Mouse (Mus musculus): ENCODE results near the gene Dnhd1. TPM values are rescaled to one million over a fixed set of nuclear protein-coding genes. Genes with fewer than 3 reads are reported as not detected.

Dnhd1 gene
- polyA plus RNA-seq, 1 experiment from 2014 or later, result 1.5 TPM

- WGBS, result 79% methylated on average over 6 of the region's 6 CpGs
Measured at GRCm38 (mm10) chr7:105625397-105625796, 25.2 kb upstream of the Dnhd1 start.

GRCm38 (mm10) chr7:105628633-105629032, 22.0 kb upstream of the Dnhd1 start:
- Histone ChIP-seq H3K36me3 (peaks cover 19% of the 10 kb centered on the region), H3K9ac (replicated peaks) (no peak overlapping the region), H3K4me3 (replicated peaks) (no peak overlapping the region), H3K27me3 (no peaks in the 10 kb centered on the region), H3K4me1 (replicated peaks) (peaks cover 5% of the 10 kb centered on the region), H3K27ac (no peak overlapping the region), H3K4me2 (no peak overlapping the region), H3K9me3 (no peaks in the 10 kb centered on the region)
- no peak for ATAC-seq (ENCODE audit: insufficient number of reproducible peaks, insufficient read depth, low FRiP score, low TSS enrichment, low read depth)
- WGBS, result 32% methylated on average over 3 of the region's 3 CpGs

More at GRCm38 (mm10) chr7:105625397-105625796, 25.2 kb upstream of the Dnhd1 start:
- ATAC-seq (ENCODE audit: insufficient number of reproducible peaks, insufficient read depth, low FRiP score, low TSS enrichment, low read depth), result no peak
- Histone ChIP-seq H3K36me3 (peaks cover 49% of the 10 kb centered on the region), H3K9ac (replicated peaks) (no peak overlapping the region), H3K27me3 (no peaks in the 10 kb centered on the region), H3K4me2 (no peak overlapping the region), H3K4me1 (replicated peaks) (no peaks in the 10 kb centered on the region; the same call in 1 of the 2 replicates), H3K4me3 (replicated peaks) (no peak overlapping the region), H3K27ac (no peak overlapping the region), H3K9me3 (no peaks in the 10 kb centered on the region)

- Histone ChIP-seq H3K9ac (replicated peaks) (peak overlapping the region; percentile 82), H3K36me3 (peaks cover 21% of the 10 kb centered on the region), H3K4me1 (replicated peaks) (peaks cover 15% of the 10 kb centered on the region), H3K27me3 (no peaks in the 10 kb centered on the region), H3K4me3 (replicated peaks) (peak overlapping the region; percentile 79), H3K4me2 (peak overlapping the region; percentile 74), H3K9me3 (no peaks in the 10 kb centered on the region), H3K27ac (no peak overlapping the region)
- peak; percentile 5; the same call in 1 of the 2 replicates for ATAC-seq (ENCODE audit: insufficient number of reproducible peaks, insufficient read depth, low FRiP score, low TSS enrichment, low read depth)
- WGBS, result 27% methylated on average over 4 of the region's 4 CpGs
Measured at GRCm38 (mm10) chr7:105632551-105632972, 18.1 kb upstream of the Dnhd1 start.

GRCm38 (mm10) chr7:105633127-105633800, 17.4 kb upstream of the Dnhd1 start, which contains the start of gene Trim3:
TSS of gene Trim3 (minus strand) at chr7:105633571.
- peak within 1 kb of the TSS; percentile 79 for H3K4me3 ChIP-seq (replicated peaks)
- peaks cover 15% of the 10 kb centered on the region for H3K4me1 ChIP-seq (replicated peaks)
- peak within 1 kb of the TSS; percentile 73 for H3K27ac ChIP-seq
- ATAC-seq (ENCODE audit: insufficient number of reproducible peaks, insufficient read depth, low FRiP score, low TSS enrichment, low read depth), result peak; percentile 82
- H3K9me3 ChIP-seq, result no peaks in the 10 kb centered on the region
- under 1% methylated on average over 50 of the region's 71 CpGs for WGBS
- no peaks in the 10 kb centered on the region for H3K27me3 ChIP-seq
- H3K36me3 ChIP-seq, result peaks cover 28% of the 10 kb centered on the region
- peak within 1 kb of the TSS; percentile 82 for H3K9ac ChIP-seq (replicated peaks)
- H3K4me2 ChIP-seq, result peak within 1 kb of the TSS; percentile 74

GRCm38 (mm10) chr7:105633801-105634135, 16.9 kb upstream of the Dnhd1 start:
- ATAC-seq (ENCODE audit: insufficient number of reproducible peaks, insufficient read depth, low FRiP score, low TSS enrichment, low read depth), result peak; percentile 40; the same call in 1 of the 2 replicates
- Histone ChIP-seq H3K4me3 (replicated peaks) (peak overlapping the region; percentile 79), H3K27ac (peak overlapping the region; percentile 73), H3K9me3 (no peaks in the 10 kb centered on the region), H3K36me3 (peaks cover 28% of the 10 kb centered on the region), H3K9ac (replicated peaks) (peak overlapping the region; percentile 82), H3K27me3 (no peaks in the 10 kb centered on the region), H3K4me1 (replicated peaks) (peaks cover 15% of the 10 kb centered on the region), H3K4me2 (peak overlapping the region; percentile 74)
- 4% methylated on average over 10 of the region's 10 CpGs for WGBS

GRCm38 (mm10) chr7:105634272-105634920, 16.2 kb upstream of the Dnhd1 start:
- WGBS, result 47% methylated on average over 9 of the region's 9 CpGs
- H3K36me3 ChIP-seq, result peaks cover 28% of the 10 kb centered on the region
- H3K27me3 ChIP-seq, result no peaks in the 10 kb centered on the region
- H3K9ac ChIP-seq (replicated peaks), result peak overlapping the region; percentile 82; the same call in 1 of the 2 replicates
- H3K4me1 ChIP-seq (replicated peaks), result peaks cover 21% of the 10 kb centered on the region
- peak overlapping the region; percentile 74 for H3K4me2 ChIP-seq
- peak overlapping the region; percentile 79 for H3K4me3 ChIP-seq (replicated peaks)
- no peaks in the 10 kb centered on the region for H3K9me3 ChIP-seq
- peak overlapping the region; percentile 73; the same call in 1 of the 2 replicates for H3K27ac ChIP-seq
- ATAC-seq (ENCODE audit: insufficient number of reproducible peaks, insufficient read depth, low FRiP score, low TSS enrichment, low read depth), result no peak

- no peak overlapping the region for H3K9ac ChIP-seq (replicated peaks)
- no peaks in the 10 kb centered on the region for H3K9me3 ChIP-seq
- peaks cover 28% of the 10 kb centered on the region for H3K36me3 ChIP-seq
- WGBS, result 82% methylated on average over 2 of the region's 2 CpGs
- H3K4me1 ChIP-seq (replicated peaks), result peaks cover 27% of the 10 kb centered on the region
- H3K4me2 ChIP-seq, result no peak overlapping the region
- H3K4me3 ChIP-seq (replicated peaks), result no peak overlapping the region
- no peak for ATAC-seq (ENCODE audit: insufficient number of reproducible peaks, insufficient read depth, low FRiP score, low TSS enrichment, low read depth)
- H3K27me3 ChIP-seq, result no peaks in the 10 kb centered on the region
- H3K27ac ChIP-seq, result no peak overlapping the region
Measured at GRCm38 (mm10) chr7:105635726-105636125, 14.9 kb upstream of the Dnhd1 start.

GRCm38 (mm10) chr7:105638776-105639175, 11.9 kb upstream of the Dnhd1 start:
- Histone ChIP-seq H3K4me1 (replicated peaks) (peaks cover 33% of the 10 kb centered on the region), H3K27ac (no peak overlapping the region), H3K9ac (replicated peaks) (no peak overlapping the region), H3K36me3 (peaks cover 34% of the 10 kb centered on the region), H3K4me3 (replicated peaks) (no peak overlapping the region), H3K27me3 (no peaks in the 10 kb centered on the region), H3K9me3 (no peaks in the 10 kb centered on the region), H3K4me2 (no peak overlapping the region)
- no peak for ATAC-seq (ENCODE audit: insufficient number of reproducible peaks, insufficient read depth, low FRiP score, low TSS enrichment, low read depth)
- WGBS, result 95% methylated on average over 6 of the region's 6 CpGs

GRCm38 (mm10) chr7:105639304-105639703, 11.3 kb upstream of the Dnhd1 start:
- peak overlapping the region; percentile 94 for H3K4me2 ChIP-seq
- peaks cover 40% of the 10 kb centered on the region for H3K36me3 ChIP-seq
- H3K9me3 ChIP-seq, result no peaks in the 10 kb centered on the region
- peaks cover 28% of the 10 kb centered on the region for H3K4me1 ChIP-seq (replicated peaks)
- peak overlapping the region; percentile 73 for H3K4me3 ChIP-seq (replicated peaks)
- WGBS, result 79% methylated on average over 9 of the region's 9 CpGs
- no peak overlapping the region for H3K27ac ChIP-seq
- peak overlapping the region; percentile 81; the same call in 1 of the 2 replicates for H3K9ac ChIP-seq (replicated peaks)
- H3K27me3 ChIP-seq, result no peaks in the 10 kb centered on the region
- ATAC-seq (ENCODE audit: insufficient number of reproducible peaks, insufficient read depth, low FRiP score, low TSS enrichment, low read depth), result no peak

GRCm38 (mm10) chr7:105639756-105640155, 10.9 kb upstream of the Dnhd1 start, which contains the start of gene Timm10b:
TSS of gene Timm10b (plus strand) at chr7:105640056.
- Histone ChIP-seq H3K9me3 (no peaks in the 10 kb centered on the region), H3K4me2 (peak within 1 kb of the TSS; percentile 94), H3K9ac (replicated peaks) (peak within 1 kb of the TSS; percentile 81), H3K27ac (peak within 1 kb of the TSS; percentile 83), H3K4me3 (replicated peaks) (peak within 1 kb of the TSS; percentile 73), H3K4me1 (replicated peaks) (peaks cover 23% of the 10 kb centered on the region), H3K27me3 (no peaks in the 10 kb centered on the region), H3K36me3 (peaks cover 41% of the 10 kb centered on the region)
- 7% methylated on average over 2 of the region's 2 CpGs for WGBS
- no peak for ATAC-seq (ENCODE audit: insufficient number of reproducible peaks, insufficient read depth, low FRiP score, low TSS enrichment, low read depth)

- peak within 1 kb of the TSS; percentile 83 for H3K27ac ChIP-seq
- H3K36me3 ChIP-seq, result peaks cover 41% of the 10 kb centered on the region
- H3K4me1 ChIP-seq (replicated peaks), result peaks cover 23% of the 10 kb centered on the region
- WGBS, result under 1% methylated on average over 44 of the region's 45 CpGs
- H3K9ac ChIP-seq (replicated peaks), result peak within 1 kb of the TSS; percentile 81
- H3K4me2 ChIP-seq, result peak within 1 kb of the TSS; percentile 94
- peak within 1 kb of the TSS; percentile 73 for H3K4me3 ChIP-seq (replicated peaks)
- ATAC-seq (ENCODE audit: insufficient number of reproducible peaks, insufficient read depth, low FRiP score, low TSS enrichment, low read depth), result peak; percentile 94
- H3K27me3 ChIP-seq, result no peaks in the 10 kb centered on the region
- H3K9me3 ChIP-seq, result no peaks in the 10 kb centered on the region
Measured at GRCm38 (mm10) chr7:105640233-105640893, 10.3 kb upstream of the Dnhd1 start, which contains the start of the genes Arfip2 and Gm45799. TSS of gene Arfip2 (minus strand) at chr7:105640416. TSS of gene Gm45799 (plus strand) at chr7:105640552.

All from limb, embryonic 12.5 days (tissue).